Mouse (Mus musculus): ENCODE results near the gene Rin3. TPM values are rescaled to one million over a fixed set of nuclear protein-coding genes. Genes with fewer than 3 reads are reported as not detected.

Gene Rin3
- polyA plus RNA-seq, 1 experiment: 25.4 TPM

DNA sequence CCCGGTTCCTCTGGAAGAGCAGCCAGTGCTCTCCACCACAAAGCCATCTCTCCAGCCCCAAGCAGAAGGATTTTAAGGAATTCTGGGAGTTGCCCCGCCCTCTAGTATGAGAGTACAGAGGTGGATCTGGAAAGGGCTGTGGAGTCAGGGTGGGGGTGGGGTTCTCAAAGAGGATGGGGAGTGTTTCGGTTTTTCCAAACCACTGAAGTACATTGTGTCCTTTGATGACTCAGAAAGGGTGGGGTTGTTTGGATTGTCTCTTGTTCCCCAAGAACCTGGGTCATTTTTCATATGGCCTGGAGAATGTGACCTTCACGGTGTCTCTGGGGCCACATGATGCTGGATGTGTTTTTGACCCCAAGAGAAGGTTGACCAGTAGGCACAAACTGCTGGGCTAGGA is 45.2 kb downstream of the Rin3 start:
- WGBS: 96% methylated on average over 4 of the region's 4 CpGs
- no peak overlapping the region for H3K4me3 ChIP-seq (ENCODE audit: control insufficient read depth, insufficient read depth, low read length)
- no peaks in the 10 kb centered on the region for H3K36me3 ChIP-seq (ENCODE audit: control insufficient read depth, insufficient read depth, low read length)
- peaks cover 5% of the 10 kb centered on the region for H3K4me1 ChIP-seq (replicated peaks; ENCODE audit: control insufficient read depth, insufficient read depth, low read length)
- DNase-seq: no peak
- no peaks in the 10 kb centered on the region for H3K27me3 ChIP-seq (ENCODE audit: control insufficient read depth, insufficient read depth, low read length)
- H3K27ac ChIP-seq (ENCODE audit: control insufficient read depth, insufficient read depth, low read length): no peak overlapping the region
- TF ChIP-seq CTCF (IDR thresholded peaks at IDR 0.05; ENCODE audit: borderline replicate concordance, control insufficient read depth, extremely low read depth, insufficient read depth, low read length, poor library complexity) (no peak), POLR2A (IDR thresholded peaks at IDR 0.05; ENCODE audit: control insufficient read depth, extremely low read depth, insufficient read depth, low read length, poor library complexity) (no peak)

DNA sequence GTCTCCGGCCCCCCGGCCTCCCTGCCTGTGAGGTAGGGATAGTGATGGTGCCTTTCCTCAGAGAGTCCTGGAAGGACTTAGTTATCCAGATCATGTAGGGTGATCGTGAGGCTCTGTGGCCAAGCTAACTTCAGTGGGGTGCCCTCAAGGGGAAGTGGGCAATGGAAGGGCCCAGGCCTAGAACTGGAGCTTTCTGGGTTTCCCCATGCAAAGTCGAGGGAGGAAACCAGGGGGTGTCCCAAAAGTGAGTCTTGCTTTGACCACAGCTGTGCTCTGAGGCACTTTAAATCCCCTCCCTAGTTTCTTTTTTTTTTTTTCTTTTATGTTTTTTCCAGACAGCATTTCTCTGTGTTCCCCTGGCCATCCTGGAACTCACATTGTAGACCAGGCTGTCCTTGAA is 47.3 kb downstream of the Rin3 start:
- WGBS: 55% methylated on average over 4 of the region's 4 CpGs
- Histone ChIP-seq H3K27ac (ENCODE audit: control insufficient read depth, insufficient read depth, low read length) (no peak overlapping the region), H3K36me3 (ENCODE audit: control insufficient read depth, insufficient read depth, low read length) (no peaks in the 10 kb centered on the region), H3K4me1 (replicated peaks; ENCODE audit: control insufficient read depth, insufficient read depth, low read length) (peaks cover 5% of the 10 kb centered on the region), H3K4me3 (ENCODE audit: control insufficient read depth, insufficient read depth, low read length) (no peak overlapping the region), H3K27me3 (ENCODE audit: control insufficient read depth, insufficient read depth, low read length) (no peaks in the 10 kb centered on the region)
- DNase-seq: no peak
- TF ChIP-seq CTCF (IDR thresholded peaks at IDR 0.05; ENCODE audit: borderline replicate concordance, control insufficient read depth, extremely low read depth, insufficient read depth, low read length, poor library complexity) (no peak), POLR2A (IDR thresholded peaks at IDR 0.05; ENCODE audit: control insufficient read depth, extremely low read depth, insufficient read depth, low read length, poor library complexity) (no peak)

DNA sequence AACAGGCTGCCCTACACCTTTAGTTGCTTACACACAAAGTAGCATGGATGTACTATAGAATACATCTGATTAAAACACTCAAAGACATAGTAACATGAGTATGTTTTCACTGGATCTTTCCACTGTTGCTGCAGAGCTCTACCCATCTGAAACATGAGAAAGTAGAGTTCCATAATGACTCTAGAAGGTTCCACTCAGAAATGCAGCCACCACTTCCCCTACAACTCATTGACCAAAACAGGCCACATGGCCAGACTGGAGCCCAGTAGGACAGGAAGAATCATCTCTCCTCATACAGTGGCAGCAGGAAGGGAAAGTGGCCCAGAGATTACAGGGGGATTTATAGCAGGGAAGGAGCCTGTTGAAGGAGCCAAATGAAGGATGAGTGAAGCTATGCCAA is 47.9 kb downstream of the Rin3 start:
- Histone ChIP-seq H3K4me1 (replicated peaks; ENCODE audit: control insufficient read depth, insufficient read depth, low read length) (peaks cover 5% of the 10 kb centered on the region), H3K27ac (ENCODE audit: control insufficient read depth, insufficient read depth, low read length) (no peak overlapping the region), H3K4me3 (ENCODE audit: control insufficient read depth, insufficient read depth, low read length) (no peak overlapping the region), H3K36me3 (ENCODE audit: control insufficient read depth, insufficient read depth, low read length) (no peaks in the 10 kb centered on the region), H3K27me3 (ENCODE audit: control insufficient read depth, insufficient read depth, low read length) (no peaks in the 10 kb centered on the region)
- DNase-seq: no peak
- no peak for TF ChIP-seq CTCF (IDR thresholded peaks at IDR 0.05; ENCODE audit: borderline replicate concordance, control insufficient read depth, extremely low read depth, insufficient read depth, low read length, poor library complexity)
- no peak for TF ChIP-seq POLR2A (IDR thresholded peaks at IDR 0.05; ENCODE audit: control insufficient read depth, extremely low read depth, insufficient read depth, low read length, poor library complexity)

DNA sequence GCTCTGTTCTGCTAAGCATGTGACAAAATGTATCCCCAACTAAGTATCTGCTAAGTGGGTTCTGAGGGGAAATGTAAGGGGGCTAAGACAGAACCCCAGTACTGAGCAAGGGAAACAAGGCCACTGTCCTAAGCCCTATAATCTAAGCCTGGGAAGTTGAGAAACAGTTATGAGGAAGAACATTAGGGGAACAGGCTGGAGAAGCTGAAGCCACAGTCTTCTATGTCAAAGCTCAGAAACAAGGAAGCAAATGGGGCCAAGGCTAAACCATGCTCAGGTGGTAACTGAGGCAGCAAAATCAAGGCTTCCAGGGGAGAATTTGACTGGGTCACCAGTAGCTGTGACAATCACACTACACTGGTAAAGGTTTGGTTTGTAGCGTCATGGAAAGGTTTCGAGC is 50.3 kb downstream of the Rin3 start:
- Histone ChIP-seq H3K27ac (ENCODE audit: control insufficient read depth, insufficient read depth, low read length) (no peak overlapping the region), H3K4me1 (replicated peaks; ENCODE audit: control insufficient read depth, insufficient read depth, low read length) (peaks cover 5% of the 10 kb centered on the region), H3K36me3 (ENCODE audit: control insufficient read depth, insufficient read depth, low read length) (no peaks in the 10 kb centered on the region), H3K4me3 (ENCODE audit: control insufficient read depth, insufficient read depth, low read length) (no peak overlapping the region), H3K27me3 (ENCODE audit: control insufficient read depth, insufficient read depth, low read length) (no peaks in the 10 kb centered on the region)
- 96% methylated on average over 2 of the region's 2 CpGs for WGBS
- no peak for DNase-seq
- TF ChIP-seq POLR2A (IDR thresholded peaks at IDR 0.05; ENCODE audit: control insufficient read depth, extremely low read depth, insufficient read depth, low read length, poor library complexity): no peak
- no peak for TF ChIP-seq CTCF (IDR thresholded peaks at IDR 0.05; ENCODE audit: borderline replicate concordance, control insufficient read depth, extremely low read depth, insufficient read depth, low read length, poor library complexity)

DNA sequence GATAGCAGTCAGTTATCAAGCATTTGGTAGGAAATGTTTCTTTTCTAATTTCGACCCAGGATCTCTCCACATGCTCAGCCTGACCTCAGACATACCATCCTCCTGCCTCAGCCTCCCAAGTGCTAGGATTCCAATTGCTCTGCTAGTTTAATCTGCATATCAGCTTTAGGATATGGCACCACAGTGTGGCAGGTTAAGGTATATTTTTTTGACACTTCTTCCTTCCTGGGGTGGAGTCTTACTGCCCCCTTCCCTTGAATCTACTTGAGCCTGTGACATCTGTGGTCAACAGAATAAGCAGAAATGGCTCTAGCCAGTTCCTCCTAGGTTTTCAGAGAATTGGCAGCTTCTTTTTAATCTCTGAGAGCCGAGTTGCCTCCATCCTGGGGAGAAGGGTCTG is 56.2 kb downstream of the Rin3 start:
- Histone ChIP-seq H3K4me1 (replicated peaks; ENCODE audit: control insufficient read depth, insufficient read depth, low read length) (no peaks in the 10 kb centered on the region), H3K36me3 (ENCODE audit: control insufficient read depth, insufficient read depth, low read length) (no peaks in the 10 kb centered on the region), H3K27ac (ENCODE audit: control insufficient read depth, insufficient read depth, low read length) (no peak overlapping the region), H3K27me3 (ENCODE audit: control insufficient read depth, insufficient read depth, low read length) (no peaks in the 10 kb centered on the region), H3K4me3 (ENCODE audit: control insufficient read depth, insufficient read depth, low read length) (no peak overlapping the region)
- TF ChIP-seq POLR2A (IDR thresholded peaks at IDR 0.05; ENCODE audit: control insufficient read depth, extremely low read depth, insufficient read depth, low read length, poor library complexity) (no peak), CTCF (IDR thresholded peaks at IDR 0.05; ENCODE audit: borderline replicate concordance, control insufficient read depth, extremely low read depth, insufficient read depth, low read length, poor library complexity) (no peak)
- DNase-seq: peak; percentile 56
- 49% methylated on average over 2 of the region's 2 CpGs for WGBS

DNA sequence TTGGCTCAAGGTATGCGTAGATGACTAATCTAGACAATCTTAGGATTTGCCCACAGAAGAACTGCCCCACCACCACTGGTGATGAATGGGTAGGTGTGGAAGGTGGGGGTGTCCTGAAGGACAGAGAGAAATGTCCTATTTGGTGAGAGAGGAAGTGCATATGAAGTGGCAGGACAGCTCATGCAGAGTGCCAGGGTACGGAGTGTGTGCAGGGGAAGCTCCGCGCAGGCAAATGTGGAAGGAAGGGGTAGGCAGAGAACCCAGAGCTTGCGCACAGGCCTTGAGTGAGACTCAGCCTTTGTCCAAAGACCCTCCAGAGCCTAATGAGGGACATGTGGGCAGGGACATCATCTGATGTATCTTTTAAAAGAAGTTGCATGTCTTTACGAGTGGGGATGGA is 57.6 kb downstream of the Rin3 start:
- H3K4me3 ChIP-seq (ENCODE audit: control insufficient read depth, insufficient read depth, low read length): no peak overlapping the region
- DNase-seq: no peak
- no peaks in the 10 kb centered on the region for H3K4me1 ChIP-seq (replicated peaks; ENCODE audit: control insufficient read depth, insufficient read depth, low read length)
- no peaks in the 10 kb centered on the region for H3K36me3 ChIP-seq (ENCODE audit: control insufficient read depth, insufficient read depth, low read length)
- no peak overlapping the region for H3K27ac ChIP-seq (ENCODE audit: control insufficient read depth, insufficient read depth, low read length)
- no peaks in the 10 kb centered on the region for H3K27me3 ChIP-seq (ENCODE audit: control insufficient read depth, insufficient read depth, low read length)
- 88% methylated on average over 6 of the region's 6 CpGs for WGBS
- no peak for TF ChIP-seq CTCF (IDR thresholded peaks at IDR 0.05; ENCODE audit: borderline replicate concordance, control insufficient read depth, extremely low read depth, insufficient read depth, low read length, poor library complexity)
- no peak for TF ChIP-seq POLR2A (IDR thresholded peaks at IDR 0.05; ENCODE audit: control insufficient read depth, extremely low read depth, insufficient read depth, low read length, poor library complexity)

DNA sequence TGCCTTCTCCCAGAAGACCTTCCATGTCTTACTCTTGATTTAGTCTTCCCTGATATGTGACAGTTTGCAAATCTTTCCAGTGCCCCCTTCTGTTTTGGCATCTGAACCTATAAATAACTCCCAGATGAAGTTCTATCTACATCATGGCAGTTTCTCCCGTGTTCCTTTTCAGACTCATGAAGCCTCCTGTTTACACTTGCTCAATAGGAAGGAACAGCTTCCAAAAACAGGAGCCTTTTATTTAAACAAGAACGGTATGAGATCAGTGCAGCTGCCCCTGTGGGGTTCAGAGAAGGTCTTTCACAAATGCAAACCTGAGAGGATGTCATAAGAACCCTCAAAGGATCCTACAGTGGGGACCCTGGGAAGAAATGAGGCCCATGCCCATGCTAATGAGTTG is 59.3 kb downstream of the Rin3 start:
- Histone ChIP-seq H3K27ac (ENCODE audit: control insufficient read depth, insufficient read depth, low read length) (no peak overlapping the region), H3K27me3 (ENCODE audit: control insufficient read depth, insufficient read depth, low read length) (no peaks in the 10 kb centered on the region), H3K4me3 (ENCODE audit: control insufficient read depth, insufficient read depth, low read length) (no peak overlapping the region), H3K4me1 (replicated peaks; ENCODE audit: control insufficient read depth, insufficient read depth, low read length) (no peaks in the 10 kb centered on the region), H3K36me3 (ENCODE audit: control insufficient read depth, insufficient read depth, low read length) (no peaks in the 10 kb centered on the region)
- WGBS: 91% methylated on average over 2 of the region's 2 CpGs
- no peak for TF ChIP-seq CTCF (IDR thresholded peaks at IDR 0.05; ENCODE audit: borderline replicate concordance, control insufficient read depth, extremely low read depth, insufficient read depth, low read length, poor library complexity)
- no peak for TF ChIP-seq POLR2A (IDR thresholded peaks at IDR 0.05; ENCODE audit: control insufficient read depth, extremely low read depth, insufficient read depth, low read length, poor library complexity)
- no peak for DNase-seq
